Mouse (Mus musculus): ENCODE results near the gene Cd55b. TPM values are rescaled to one million over a fixed set of nuclear protein-coding genes. Genes with fewer than 3 reads are reported as not detected.
A peak's percentile ranks its signal among the peaks of the same experiment; 100 is the strongest.

Cd55b gene
- polyA plus RNA-seq, 1 experiment: not detected

DNA sequence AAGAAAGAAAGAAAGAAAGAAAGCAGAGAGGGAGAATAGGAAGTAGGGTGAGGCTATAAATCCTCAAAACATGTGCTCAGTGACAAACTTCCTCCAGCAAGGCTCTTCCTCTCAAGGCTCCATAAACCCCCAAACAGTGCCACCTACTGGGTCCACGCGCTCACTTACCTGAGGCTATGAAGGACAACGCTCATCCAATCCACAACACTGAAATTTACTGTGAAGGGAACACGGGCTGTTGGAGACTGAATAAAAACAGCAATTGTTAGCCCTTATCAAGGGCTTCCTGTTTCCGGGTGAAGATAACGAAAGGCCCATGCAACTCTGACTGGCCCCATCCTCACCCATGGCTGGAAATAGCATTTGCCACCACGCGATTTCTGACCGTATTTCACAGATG, 80.4 kb downstream of the Cd55b start:
- WGBS: 50% methylated on average over 9 of the region's 9 CpGs
- no peak overlapping the region for H3K4me3 ChIP-seq (replicated peaks; ENCODE audit: control insufficient read depth, low read depth, low read length)
- H3K4me1 ChIP-seq (ENCODE audit: control insufficient read depth, insufficient read depth, low read length): no peaks in the 10 kb centered on the region
- H3K27ac ChIP-seq (ENCODE audit: control insufficient read depth, insufficient read depth, low read depth, low read length, poor library complexity): no peak overlapping the region
- TF ChIP-seq POLR2A (IDR thresholded peaks at IDR 0.05; ENCODE audit: borderline replicate concordance, control insufficient read depth, low read depth, low read length) (no peak), CTCF (IDR thresholded peaks at IDR 0.05; ENCODE audit: control insufficient read depth, insufficient read depth, low read length) (peak; percentile 19; the same call in 1 of the 2 replicates)

Other genes starting within 250 kb of the Cd55b start
- 15.9 and 20.3 TPM in 2 replicates for gene Cd55, start 39.7 kb upstream of the Cd55b start, polyA plus RNA-seq (2011; ENCODE audit: insufficient read depth, insufficient read length, low replicate concordance, missing spikeins)
- 0.82 TPM in 1 of 2 replicates, not detected in the other for gene Zp3r, start 206.6 kb upstream of the Cd55b start, polyA plus RNA-seq (2011; ENCODE audit: insufficient read depth, insufficient read length, low replicate concordance, missing spikeins)
- 1.1 TPM in 1 of 2 replicates, not detected in the other for gene C4bp, start 238.6 kb upstream of the Cd55b start, polyA plus RNA-seq (2011; ENCODE audit: insufficient read depth, insufficient read length, low replicate concordance, missing spikeins)

Data from bone marrow, adult 2 months (tissue).